Mouse (Mus musculus): ENCODE measurements around the gene Pde5a. TPM values are rescaled to one million over a fixed set of nuclear protein-coding genes. Genes with fewer than 3 reads are reported as not detected.

Pde5a gene
- polyA plus RNA-seq, 1 experiment from 2014 or later, result 5.5 TPM

DNA sequence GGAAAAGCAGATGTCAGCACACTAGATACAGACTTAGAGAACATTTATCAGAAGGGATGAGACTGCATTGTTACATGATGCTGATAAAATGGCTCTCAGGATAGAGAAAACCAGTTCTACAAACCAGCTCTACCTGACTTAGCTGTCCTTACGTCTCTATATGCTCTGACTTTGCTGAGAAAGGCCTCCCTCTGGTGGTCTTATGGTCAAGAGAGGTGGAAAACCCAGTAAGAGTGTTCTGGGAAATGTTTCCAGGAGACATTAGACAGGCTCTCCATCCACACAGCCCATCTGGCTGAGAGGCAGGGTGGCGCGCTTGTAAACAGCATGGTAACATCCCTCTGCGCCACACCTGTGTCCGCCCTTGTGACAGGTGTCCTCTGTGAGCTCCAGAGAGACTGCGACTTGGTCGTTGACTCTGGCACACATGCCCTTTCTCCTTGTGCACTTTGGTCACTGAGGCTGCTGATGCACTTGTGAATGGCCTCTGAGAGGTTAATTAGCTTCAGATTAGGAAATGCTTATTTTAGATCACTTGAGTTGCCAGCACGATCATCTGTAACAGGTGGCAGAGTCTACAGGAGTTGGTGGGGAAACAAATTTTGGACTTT, 150.1 kb downstream of the Pde5a start:
- no peak for ATAC-seq (replicated peaks; ENCODE audit: low FRiP score)
- Histone ChIP-seq H3K4me2 (ENCODE audit: low read depth, low read length, severe bottlenecking) (no peak overlapping the region), H3K36me3 (ENCODE audit: control insufficient read depth, insufficient read depth, low read length) (no peaks in the 10 kb centered on the region), H3K27ac (ENCODE audit: low read depth, low read length) (no peak overlapping the region), H3K4me1 (replicated peaks; ENCODE audit: control insufficient read depth, insufficient read depth, low read length) (no peaks in the 10 kb centered on the region), H3K9me3 (ENCODE audit: control insufficient read depth, low read length) (no peaks in the 10 kb centered on the region), H3K4me3 (ENCODE audit: low read depth, low read length) (no peak overlapping the region), H3K9ac (ENCODE audit: low read length) (no peak overlapping the region), H3K27me3 (ENCODE audit: control insufficient read depth, insufficient read depth, low read length) (no peaks in the 10 kb centered on the region)
- DNase-seq (ENCODE audit: low spot score), result no peak
- 88% methylated on average over 8 of the region's 8 CpGs for WGBS

DNA sequence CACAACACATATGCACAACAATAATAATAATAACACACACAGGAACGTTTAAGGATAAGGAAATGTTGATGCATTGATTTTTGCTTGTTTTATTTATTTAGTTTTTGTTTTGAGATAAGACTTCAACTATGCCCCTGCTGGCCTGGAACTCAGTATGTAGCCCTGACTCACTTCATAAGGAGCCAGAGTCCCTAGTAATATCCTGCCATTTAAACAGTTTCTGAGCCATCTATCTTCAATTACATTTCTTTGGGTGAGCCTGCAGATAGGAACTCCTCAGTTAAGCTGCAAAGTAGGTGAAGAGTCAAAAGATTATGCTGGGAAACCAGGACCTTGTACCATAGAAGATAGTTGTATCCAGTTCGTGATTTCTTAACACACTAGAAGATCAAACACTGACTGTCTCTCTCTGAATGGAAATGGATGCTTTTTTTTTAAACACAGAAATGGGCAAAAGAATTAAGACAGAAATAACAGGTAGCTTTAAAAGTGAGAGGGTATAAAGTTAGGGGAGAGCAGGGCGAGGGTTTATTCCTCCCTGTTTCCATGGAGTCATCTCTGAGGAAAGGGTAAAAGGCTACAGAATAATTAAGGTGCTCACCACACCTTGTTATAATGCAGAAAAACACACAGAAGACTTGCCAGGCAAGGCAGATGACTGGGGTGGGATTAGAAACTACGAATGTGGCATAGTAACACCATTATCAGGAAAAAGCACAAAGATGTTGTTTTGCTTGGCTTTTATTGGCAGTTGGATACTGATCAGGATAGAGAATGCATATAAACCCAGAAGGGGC, 159.0 kb downstream of the Pde5a start:
- Histone ChIP-seq H3K9ac (ENCODE audit: low read length) (no peak overlapping the region), H3K4me1 (replicated peaks; ENCODE audit: control insufficient read depth, insufficient read depth, low read length) (no peaks in the 10 kb centered on the region), H3K27me3 (ENCODE audit: control insufficient read depth, insufficient read depth, low read length) (no peaks in the 10 kb centered on the region), H3K4me3 (ENCODE audit: low read depth, low read length) (no peak overlapping the region), H3K4me2 (ENCODE audit: low read depth, low read length, severe bottlenecking) (no peak overlapping the region), H3K9me3 (ENCODE audit: control insufficient read depth, low read length) (no peaks in the 10 kb centered on the region), H3K36me3 (ENCODE audit: control insufficient read depth, insufficient read depth, low read length) (no peaks in the 10 kb centered on the region), H3K27ac (ENCODE audit: low read depth, low read length) (no peak overlapping the region)
- no peak for ATAC-seq (replicated peaks; ENCODE audit: low FRiP score)
- no peak for DNase-seq (ENCODE audit: low spot score)
- 77% methylated on average over 4 of the region's 4 CpGs for WGBS

DNA sequence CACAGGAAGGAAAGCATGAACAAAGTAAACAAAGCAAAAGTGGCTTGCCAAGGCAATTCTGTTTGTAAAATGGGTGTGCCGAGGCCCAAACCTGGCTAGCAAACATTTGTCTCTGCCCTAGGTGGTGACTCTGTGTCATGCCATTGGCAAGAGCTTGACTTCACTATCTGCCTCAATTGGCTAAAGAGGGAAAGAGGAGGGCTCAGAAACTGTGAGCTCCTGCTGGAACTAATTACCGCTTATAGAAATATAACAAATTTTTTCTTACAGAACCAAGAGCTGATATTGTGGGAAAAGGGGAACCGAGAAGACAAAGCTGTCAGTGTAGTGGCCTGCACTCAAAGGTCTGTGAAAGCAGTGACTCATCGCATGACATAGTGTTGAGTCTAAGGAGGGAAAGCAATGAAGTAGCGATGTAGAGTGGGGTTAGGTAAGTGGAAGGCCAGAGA, 159.6 kb downstream of the Pde5a start:
- ATAC-seq (replicated peaks; ENCODE audit: low FRiP score) (no peak), DNase-seq (ENCODE audit: low spot score) (no peak)
- Histone ChIP-seq H3K27ac (ENCODE audit: low read depth, low read length) (no peak overlapping the region), H3K36me3 (ENCODE audit: control insufficient read depth, insufficient read depth, low read length) (no peaks in the 10 kb centered on the region), H3K9ac (ENCODE audit: low read length) (no peak overlapping the region), H3K4me2 (ENCODE audit: low read depth, low read length, severe bottlenecking) (no peak overlapping the region), H3K4me3 (ENCODE audit: low read depth, low read length) (no peak overlapping the region), H3K9me3 (ENCODE audit: control insufficient read depth, low read length) (no peaks in the 10 kb centered on the region), H3K27me3 (ENCODE audit: control insufficient read depth, insufficient read depth, low read length) (no peaks in the 10 kb centered on the region), H3K4me1 (replicated peaks; ENCODE audit: control insufficient read depth, insufficient read depth, low read length) (no peaks in the 10 kb centered on the region)
- 93% methylated on average over 5 of the region's 5 CpGs for WGBS

DNA sequence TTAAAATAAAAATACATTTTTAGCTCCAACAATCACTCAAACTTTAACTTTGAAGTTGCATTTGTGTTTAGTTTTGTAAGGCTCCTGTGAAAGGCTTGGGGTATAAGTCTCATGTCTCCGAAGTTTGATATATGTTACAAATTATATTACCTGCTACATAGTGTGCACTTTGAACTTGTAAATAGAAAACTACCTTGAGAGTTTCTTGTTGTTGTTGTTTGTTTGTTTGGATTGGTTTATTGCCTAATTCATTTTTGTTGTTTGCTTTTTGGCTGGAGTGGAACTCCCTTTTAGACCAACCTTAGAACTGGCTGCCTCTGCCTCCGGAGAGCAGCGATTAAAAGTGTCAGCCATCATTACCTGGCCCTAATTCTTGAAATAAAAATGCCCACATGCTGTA, 166.0 kb downstream of the Pde5a start, which contains the start of gene Fabp2:
TSS of gene Fabp2 (plus strand) at position 301 of the 400 bp plus-strand sequence.
- WGBS, result 92% methylated on average over 3 of the region's 3 CpGs
- ATAC-seq (replicated peaks; ENCODE audit: low FRiP score) (no peak), DNase-seq (ENCODE audit: low spot score) (no peak)
- no peak within 1 kb of the TSS for H3K4me3 ChIP-seq (ENCODE audit: low read depth, low read length)
- H3K4me2 ChIP-seq (ENCODE audit: low read depth, low read length, severe bottlenecking), result no peak within 1 kb of the TSS
- H3K36me3 ChIP-seq (ENCODE audit: control insufficient read depth, insufficient read depth, low read length), result no peaks in the 10 kb centered on the region
- H3K9ac ChIP-seq (ENCODE audit: low read length), result no peak within 1 kb of the TSS
- H3K4me1 ChIP-seq (replicated peaks; ENCODE audit: control insufficient read depth, insufficient read depth, low read length), result no peaks in the 10 kb centered on the region
- no peak within 1 kb of the TSS for H3K27ac ChIP-seq (ENCODE audit: low read depth, low read length)
- H3K9me3 ChIP-seq (ENCODE audit: control insufficient read depth, low read length), result no peaks in the 10 kb centered on the region
- no peaks in the 10 kb centered on the region for H3K27me3 ChIP-seq (ENCODE audit: control insufficient read depth, insufficient read depth, low read length)

DNA sequence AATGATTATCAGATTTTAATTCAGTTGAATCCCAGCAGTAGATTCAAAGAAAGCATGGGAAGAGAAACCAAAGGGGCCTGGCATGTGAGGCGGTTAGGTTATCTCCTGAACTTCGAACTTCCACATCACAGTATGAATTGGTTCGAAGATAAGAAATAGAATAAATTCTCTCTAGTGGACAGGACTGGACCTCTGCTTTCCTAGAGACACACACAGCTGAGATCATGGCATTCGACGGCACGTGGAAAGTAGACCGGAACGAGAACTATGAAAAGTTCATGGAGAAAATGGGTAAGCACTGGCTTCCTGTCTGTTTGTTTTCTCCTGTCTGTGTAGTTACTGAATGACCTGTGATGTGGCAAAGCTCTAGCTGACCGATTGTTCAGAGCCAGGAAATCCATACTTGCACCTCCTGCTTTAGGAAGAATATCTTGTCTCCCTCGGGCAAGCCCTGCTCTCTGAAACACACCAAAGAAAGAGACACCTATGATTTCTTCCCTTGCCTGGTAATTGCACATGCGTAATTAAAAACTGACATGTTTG, 166.5 kb downstream of the Pde5a start:
- Histone ChIP-seq H3K9ac (ENCODE audit: low read length) (no peak overlapping the region), H3K4me1 (replicated peaks; ENCODE audit: control insufficient read depth, insufficient read depth, low read length) (no peaks in the 10 kb centered on the region), H3K4me3 (ENCODE audit: low read depth, low read length) (no peak overlapping the region), H3K27ac (ENCODE audit: low read depth, low read length) (no peak overlapping the region), H3K4me2 (ENCODE audit: low read depth, low read length, severe bottlenecking) (no peak overlapping the region), H3K27me3 (ENCODE audit: control insufficient read depth, insufficient read depth, low read length) (no peaks in the 10 kb centered on the region), H3K9me3 (ENCODE audit: control insufficient read depth, low read length) (no peaks in the 10 kb centered on the region), H3K36me3 (ENCODE audit: control insufficient read depth, insufficient read depth, low read length) (no peaks in the 10 kb centered on the region)
- DNase-seq (ENCODE audit: low spot score) (no peak), ATAC-seq (replicated peaks; ENCODE audit: low FRiP score) (no peak)
- WGBS, result 91% methylated on average over 11 of the region's 11 CpGs

DNA sequence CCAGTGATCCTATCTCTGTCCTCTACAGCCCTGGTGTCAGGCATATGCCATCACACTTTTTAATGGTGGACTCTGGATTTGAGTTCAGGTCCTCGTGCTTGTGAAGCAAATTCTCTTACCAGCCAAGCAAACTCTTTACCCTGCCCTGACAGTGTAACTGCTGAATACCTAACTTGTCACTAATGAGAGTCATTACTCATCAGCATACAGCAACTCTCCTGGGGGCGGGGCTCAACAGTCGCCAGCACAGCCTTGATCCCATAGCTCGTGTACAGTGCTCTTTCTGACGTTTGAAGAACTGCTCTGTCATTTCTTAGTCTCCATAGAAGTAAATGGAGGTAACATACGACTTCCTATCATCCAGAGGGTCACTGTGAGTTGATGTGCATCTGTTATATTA, 169.5 kb downstream of the Pde5a start:
- Histone ChIP-seq H3K9me3 (ENCODE audit: control insufficient read depth, low read length) (no peaks in the 10 kb centered on the region), H3K27me3 (ENCODE audit: control insufficient read depth, insufficient read depth, low read length) (no peaks in the 10 kb centered on the region), H3K9ac (ENCODE audit: low read length) (no peak overlapping the region), H3K4me1 (replicated peaks; ENCODE audit: control insufficient read depth, insufficient read depth, low read length) (no peaks in the 10 kb centered on the region), H3K4me3 (ENCODE audit: low read depth, low read length) (no peak overlapping the region), H3K36me3 (ENCODE audit: control insufficient read depth, insufficient read depth, low read length) (no peaks in the 10 kb centered on the region), H3K4me2 (ENCODE audit: low read depth, low read length, severe bottlenecking) (no peak overlapping the region), H3K27ac (ENCODE audit: low read depth, low read length) (no peak overlapping the region)
- ATAC-seq (replicated peaks; ENCODE audit: low FRiP score) (no peak), DNase-seq (ENCODE audit: low spot score) (no peak)
- WGBS, result 65% methylated on average over 6 of the region's 6 CpGs

DNA sequence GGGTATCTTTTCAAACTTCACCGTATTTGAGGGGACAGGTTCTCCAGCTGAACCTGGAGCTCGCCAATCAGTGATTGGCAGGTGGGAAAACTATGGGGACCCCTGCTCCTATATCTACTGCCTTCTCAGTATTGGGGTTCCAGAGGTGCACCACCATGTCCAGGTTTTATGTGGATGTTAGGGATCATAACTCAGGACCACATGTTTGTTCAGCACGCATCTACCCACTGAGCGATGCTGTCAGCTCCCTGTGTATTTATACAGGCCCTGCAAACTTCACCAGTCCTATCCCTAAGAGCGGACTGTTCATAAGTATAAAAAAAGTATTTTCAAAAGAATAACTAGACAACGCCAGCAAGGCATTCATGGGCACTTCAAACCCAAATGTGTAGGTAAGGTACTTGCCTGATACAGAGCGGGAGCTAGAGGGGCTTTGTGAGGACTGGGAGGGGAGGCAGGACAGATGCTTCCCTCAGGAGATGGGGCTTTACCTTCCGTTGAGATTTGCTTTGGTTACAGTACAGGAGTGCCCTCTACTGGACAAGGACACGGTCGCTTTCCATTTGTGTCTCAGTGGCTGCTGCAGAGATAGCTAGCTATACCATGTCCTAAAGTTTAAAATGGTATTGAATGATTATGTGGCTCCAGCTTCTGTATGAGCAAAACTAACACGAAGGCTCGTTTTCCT, 175.1 kb downstream of the Pde5a start:
- 43% methylated on average over 12 of the region's 12 CpGs for WGBS
- no peaks in the 10 kb centered on the region for H3K27me3 ChIP-seq (ENCODE audit: control insufficient read depth, insufficient read depth, low read length)
- peak; percentile 83 for ATAC-seq (replicated peaks; ENCODE audit: low FRiP score)

DNA sequence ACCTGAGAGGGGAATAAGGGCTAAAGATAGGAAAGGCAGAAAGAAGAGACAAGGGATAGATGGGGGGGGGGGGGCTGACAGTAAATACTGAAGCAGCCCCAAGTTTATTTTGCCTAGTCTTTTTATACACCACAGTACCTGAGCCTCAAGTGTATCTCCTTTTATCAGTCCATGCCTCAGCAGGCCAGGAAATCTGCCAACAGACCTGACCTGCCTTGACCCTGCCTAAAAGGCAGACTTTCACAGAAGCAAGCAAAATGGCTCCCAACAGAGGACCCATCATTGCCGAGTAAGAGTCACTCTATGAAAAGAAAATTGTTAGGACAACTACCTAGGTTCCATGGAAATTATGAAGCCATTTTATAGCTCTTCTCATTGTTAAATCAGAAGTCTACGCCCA, 179.1 kb downstream of the Pde5a start:
- Histone ChIP-seq H3K4me2 (ENCODE audit: low read depth, low read length, severe bottlenecking) (no peak overlapping the region), H3K4me3 (ENCODE audit: low read depth, low read length) (no peak overlapping the region), H3K27ac (ENCODE audit: low read depth, low read length) (no peak overlapping the region), H3K4me1 (replicated peaks; ENCODE audit: control insufficient read depth, insufficient read depth, low read length) (no peaks in the 10 kb centered on the region), H3K9me3 (ENCODE audit: control insufficient read depth, low read length) (no peaks in the 10 kb centered on the region), H3K27me3 (ENCODE audit: control insufficient read depth, insufficient read depth, low read length) (no peaks in the 10 kb centered on the region), H3K9ac (ENCODE audit: low read length) (no peak overlapping the region), H3K36me3 (ENCODE audit: control insufficient read depth, insufficient read depth, low read length) (no peaks in the 10 kb centered on the region)
- no peak for DNase-seq (ENCODE audit: low spot score)
- 83% methylated on average over 2 of the region's 2 CpGs for WGBS
- no peak for ATAC-seq (replicated peaks; ENCODE audit: low FRiP score)

More for the DNA sequence above, 175.1 kb downstream of the Pde5a start:
- Histone ChIP-seq H3K4me1 (replicated peaks; ENCODE audit: control insufficient read depth, insufficient read depth, low read length) (no peaks in the 10 kb centered on the region), H3K9ac (ENCODE audit: low read length) (no peak overlapping the region), H3K4me2 (ENCODE audit: low read depth, low read length, severe bottlenecking) (no peak overlapping the region), H3K9me3 (ENCODE audit: control insufficient read depth, low read length) (no peaks in the 10 kb centered on the region), H3K27ac (ENCODE audit: low read depth, low read length) (no peak overlapping the region), H3K36me3 (ENCODE audit: control insufficient read depth, insufficient read depth, low read length) (no peaks in the 10 kb centered on the region), H3K4me3 (ENCODE audit: low read depth, low read length) (no peak overlapping the region)
- DNase-seq (ENCODE audit: low spot score), result peak; percentile 71
